In genomic region chr4:118620967-118621320, GRCm38 (mm10) we compare ENCODE assay signal across 8 mouse cellular contexts. TPM values are rescaled to one million over a fixed set of nuclear protein-coding genes. Genes with fewer than 3 reads are reported as not detected.
A peak's percentile ranks its signal among the peaks of the same experiment; 100 is the strongest.
DNase-seq lines count a peak whose midpoint lies in the region; ATAC-seq and TF ChIP-seq lines count a peak whose summit lies in the region.

No protein-coding gene starts in this region.

- no peak for TF ChIP-seq CTCF in heart, postnatal 0 days (IDR thresholded peaks at IDR 0.05; ENCODE audit: low read depth)
- no peak for TF ChIP-seq CTCF in Patski (IDR thresholded peaks at IDR 0.05)

- H3K9ac ChIP-seq in heart, postnatal 0 days (replicated peaks; ENCODE audit: low read depth, low read length), result peak overlapping the region; percentile 50

- no peak for DNase-seq in heart, postnatal 0 days (ENCODE audit: low spot score)
- DNase-seq in heart, postnatal 14 days, result no peak
- no peak for DNase-seq in Patski (ENCODE audit: low read depth, low spot score)
- DNase-seq in hindbrain, embryonic 10.5 days (ENCODE audit: low spot score), result no peak
- DNase-seq in cerebellum, adult 18-20 months, result no peak
- no peak for DNase-seq in lung, postnatal 25 days (ENCODE audit: low spot score)

- CTCF ChIA-PET in Patski (lab: Charles Lee), result no interaction called here

- peak overlapping the region; percentile 66 for H3K4me3 ChIP-seq in heart, postnatal 0 days (ENCODE audit: low read depth, low read length)
- H3K4me3 ChIP-seq in hindbrain, embryonic 10.5 days, result peak overlapping the region; percentile 89

- no peaks in the 10 kb centered on the region for H3K9me3 ChIP-seq in heart, postnatal 0 days (replicated peaks; ENCODE audit: control insufficient read depth, low read length)
- peaks cover 12% of the 10 kb centered on the region for H3K9me3 ChIP-seq in hindbrain, embryonic 10.5 days

- POLR2A ChIA-PET in Patski (lab: Charles Lee), result no interaction called here

- in situ Hi-C loops in Patski (cut with MboI; ENCODE audit: low pct_unique_long_range_greater_than_20kb), result no loop called here

- no peak for TF ChIP-seq EP300 in heart, postnatal 0 days (IDR thresholded peaks at IDR 0.05; ENCODE audit: low read depth)

- H3K27me3 ChIP-seq in heart, postnatal 0 days (ENCODE audit: control insufficient read depth, insufficient read depth, low read length), result no peaks in the 10 kb centered on the region
- peaks cover 2% of the 10 kb centered on the region for H3K27me3 ChIP-seq in Patski
- no peaks in the 10 kb centered on the region for H3K27me3 ChIP-seq in hindbrain, embryonic 10.5 days (ENCODE audit: insufficient read depth, poor library complexity, severe bottlenecking)

- ATAC-seq in heart, postnatal 0 days (ENCODE audit: insufficient read depth, low read depth), result peak; percentile 36; the same call in 1 of the 2 replicates
- peak; percentile 19 for ATAC-seq in Patski
- peak; percentile 18 for ATAC-seq in megakaryocyte progenitor cell, adult 5-6 weeks (replicated peaks; ENCODE audit: poor library complexity)
- ATAC-seq in cerebellum, adult (ENCODE audit: insufficient number of reproducible peaks, low FRiP score, low TSS enrichment), result no peak

- intact Hi-C loops in heart, postnatal 14 days (cut with DNase I), result loop anchor here (10.0 kb wide), 1 partner anchor 554 kb away; the partner anchor contains the start of gene Zfp691

- peaks cover 11% of the 10 kb centered on the region for H3K4me1 ChIP-seq in heart, postnatal 0 days (ENCODE audit: control insufficient read depth, insufficient read depth)
- H3K4me1 ChIP-seq in hindbrain, embryonic 10.5 days (replicated peaks), result peaks cover 12% of the 10 kb centered on the region

- H3K36me3 ChIP-seq in heart, postnatal 0 days (replicated peaks; ENCODE audit: control insufficient read depth, insufficient read depth, low read length), result peaks cover 31% of the 10 kb centered on the region
- peaks cover 34% of the 10 kb centered on the region for H3K36me3 ChIP-seq in hindbrain, embryonic 10.5 days

- 0% methylated on average over 23 of the region's 23 CpGs for WGBS in heart, postnatal 0 days
- WGBS in hindbrain, embryonic 10.5 days, result under 1% methylated on average over 23 of the region's 23 CpGs

- no peak overlapping the region for H3K27ac ChIP-seq in heart, postnatal 0 days (ENCODE audit: low read depth)
- peak overlapping the region; percentile 84 for H3K27ac ChIP-seq in hindbrain, embryonic 10.5 days

- H3K4me2 ChIP-seq in heart, postnatal 0 days (ENCODE audit: low read depth, low read length), result peak overlapping the region; percentile 82

RNA-seq across cellular contexts. Expression of gene Ebna1bp2, which starts 0.3 kb away (rescaled TPM):
- total RNA-seq in heart, postnatal 0 days (2014; rRNA removed; ENCODE audit: low replicate concordance), result 5.9 and 49.2 TPM in 2 replicates
- 64.4 and 68.9 TPM in 2 replicates for polyA plus RNA-seq in heart, postnatal 0 days (2015; fragmentation: Nextera tagmentation; extraction: Ambion mirVana)
- 10 to 100 TPM; 31.4 to 35.2 TPM for total RNA-seq in heart, postnatal 14 days (2021)
- polyA plus RNA-seq in Patski (2021), result 75.4 TPM
- 148 and 192 TPM in 2 replicates for polyA plus RNA-seq in hindbrain, embryonic 10.5 days (2016; fragmentation: Nextera tagmentation; extraction: Ambion mirVana)
- 144 and 146 TPM in 2 replicates for total RNA-seq in megakaryocyte progenitor cell, adult 5-6 weeks (2015)
- 133 and 168 TPM in 2 replicates for total RNA-seq in megakaryocyte progenitor cell, adult 5-6 weeks (2017)

RNA-seq across cellular contexts. Expression of gene Cfap57, which starts 0.4 kb away (rescaled TPM):
- 0.12 TPM in 1 of 2 replicates, not detected in the other for total RNA-seq in heart, postnatal 0 days (2014; rRNA removed; ENCODE audit: low replicate concordance)
- polyA plus RNA-seq in heart, postnatal 0 days (2015; fragmentation: Nextera tagmentation; extraction: Ambion mirVana), result 0.07 and 0.11 TPM in 2 replicates
- total RNA-seq in heart, postnatal 14 days (2021), result under 1 TPM; 0.07 to 0.12 TPM
- polyA plus RNA-seq in Patski (2021), result 0.04 TPM
- 0.71 and 1.3 TPM in 2 replicates for polyA plus RNA-seq in hindbrain, embryonic 10.5 days (2016; fragmentation: Nextera tagmentation; extraction: Ambion mirVana)
- total RNA-seq in megakaryocyte progenitor cell, adult 5-6 weeks (2015), result 1.2 and 1.5 TPM in 2 replicates
- 3.5 and 4.3 TPM in 2 replicates for total RNA-seq in megakaryocyte progenitor cell, adult 5-6 weeks (2017)

RNA-seq across cellular contexts. Expression of gene Olfr62, which starts 37.8 kb away (rescaled TPM):
- total RNA-seq in heart, postnatal 0 days (2014; rRNA removed; ENCODE audit: low replicate concordance), result not detected in 2 replicates
- not detected in 2 replicates for polyA plus RNA-seq in heart, postnatal 0 days (2015; fragmentation: Nextera tagmentation; extraction: Ambion mirVana)
- not detected for total RNA-seq in heart, postnatal 14 days (2021)
- polyA plus RNA-seq in Patski (2021), result not detected
- polyA plus RNA-seq in hindbrain, embryonic 10.5 days (2016; fragmentation: Nextera tagmentation; extraction: Ambion mirVana), result not detected in 2 replicates
- total RNA-seq in megakaryocyte progenitor cell, adult 5-6 weeks (2015), result not detected in 2 replicates
- not detected in 2 replicates for total RNA-seq in megakaryocyte progenitor cell, adult 5-6 weeks (2017)
